Mouse (Mus musculus) v-Abl transformed pro-B cells (cell line): ENCODE data around the gene Mllt1.

ENCODE experiments used
- in situ Hi-C, 2 experiments: fragments of 400-800 bp; cut with MboI; formaldehyde crosslinking; loops; one replicate each; pipeline ENCODE4 v1.15.1; 2025; ENCODE audit not compliant: unreplicated experiment in 2 of 2

The Mllt1 gene

GRCm38 (mm10) chr17:56888050-56888449, 47.2 kb downstream of the Mllt1 start:
- in situ Hi-C loops = no loop called here

DNA sequence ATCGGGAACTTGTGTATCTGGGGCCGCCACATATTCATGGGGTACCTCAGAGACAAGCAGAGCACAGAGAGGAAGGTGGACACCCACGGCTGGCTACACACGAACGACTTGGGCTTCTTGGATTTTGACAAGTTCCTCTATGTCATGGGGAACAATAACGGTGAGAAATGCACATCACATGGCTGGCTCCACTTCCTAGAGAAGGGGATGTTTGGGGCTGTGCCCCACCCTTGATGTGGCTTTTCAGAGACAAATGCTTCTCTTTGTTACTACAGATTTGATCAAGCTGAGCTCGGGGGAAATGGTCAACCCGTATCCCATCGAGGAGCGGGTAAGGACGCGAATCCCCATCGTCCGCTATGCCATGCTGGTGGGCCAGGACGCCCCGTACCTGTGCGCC, 50.4 kb downstream of the Mllt1 start:
- in situ Hi-C loops = no loop called here

- in situ Hi-C loops = no loop called here
These were observed 50.9 kb downstream of the Mllt1 start for GRCm38 (mm10) chr17:56884331-56884730.

GRCm38 (mm10) chr17:56883612-56884011, 51.6 kb downstream of the Mllt1 start:
- in situ Hi-C loops = no loop called here

GRCm38 (mm10) chr17:56877426-56877825, 57.8 kb downstream of the Mllt1 start:
- in situ Hi-C loops = no loop called here

DNA sequence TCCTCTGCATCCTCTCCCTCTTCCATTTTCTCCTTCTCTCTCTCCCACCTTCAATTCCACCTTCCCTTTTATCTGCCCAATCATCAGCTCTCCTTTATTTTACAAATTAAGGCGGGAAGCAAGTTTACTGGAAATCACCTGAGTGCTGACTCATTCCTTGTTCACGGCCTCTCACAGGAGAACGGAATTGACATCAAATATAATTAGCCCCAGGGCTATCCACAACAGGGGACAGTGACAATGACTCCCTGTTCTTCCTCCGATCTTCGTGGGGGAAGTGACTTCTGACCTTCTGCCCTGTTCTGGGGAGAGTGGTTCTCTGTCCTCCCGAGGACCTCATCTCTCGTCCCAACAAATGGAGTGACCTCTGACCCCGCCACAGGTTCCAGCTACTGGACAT, 58.2 kb downstream of the Mllt1 start:
- in situ Hi-C loops = no loop called here

DNA sequence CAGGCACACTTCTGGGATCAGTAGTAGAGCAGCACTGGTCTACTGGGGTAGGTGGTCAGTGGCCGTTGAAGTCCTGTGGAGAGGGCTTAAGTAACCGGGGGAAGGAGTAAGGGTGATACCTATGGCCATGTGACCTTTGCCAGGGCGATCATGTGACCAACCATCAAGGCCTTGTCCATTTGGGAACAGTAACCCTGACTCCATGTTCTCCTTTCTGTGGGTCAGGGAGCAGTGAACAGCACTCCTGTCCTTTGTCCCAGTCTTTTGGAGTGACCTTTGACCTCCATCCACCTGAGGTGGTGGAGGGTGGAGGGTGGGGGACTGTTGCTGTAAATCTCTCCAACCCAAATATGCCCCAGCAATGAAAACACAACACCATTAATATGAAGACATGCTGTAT, 58.8 kb downstream of the Mllt1 start:
- in situ Hi-C loops = no loop called here

- in situ Hi-C loops = no loop called here
These were observed 60.1 kb downstream of the Mllt1 start, which contains the start of gene 1700061G19Rik for GRCm38 (mm10) chr17:56874936-56875651. TSS of gene 1700061G19Rik (plus strand) at chr17:56875477.

DNA sequence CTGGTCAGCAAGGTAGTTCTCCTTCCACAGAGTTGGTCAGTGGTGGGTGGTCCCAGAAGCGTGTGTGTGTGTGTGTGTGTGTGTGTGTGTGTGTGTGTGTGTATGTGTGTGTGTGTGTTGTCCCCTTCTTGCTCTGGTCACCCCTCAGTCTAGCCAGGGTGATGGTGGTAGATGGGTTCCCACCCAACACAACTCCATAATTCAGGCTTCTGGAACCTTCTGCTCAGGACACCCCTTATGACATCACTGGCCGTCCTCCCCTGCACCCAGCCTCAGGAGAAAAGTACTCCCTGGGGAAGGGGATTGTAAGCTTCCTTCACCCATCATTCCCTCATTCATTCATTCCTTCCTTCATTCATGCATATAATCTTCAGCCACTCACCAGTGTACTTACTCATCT, 61.0 kb downstream of the Mllt1 start, which contains the start of gene Acsbg2:
Gene Acsbg2, minus strand, starts transcription at position 211 of the 400 bp plus-strand sequence.
- in situ Hi-C loops = no loop called here

- in situ Hi-C loops = no loop called here
These were observed 62.7 kb downstream of the Mllt1 start for GRCm38 (mm10) chr17:56872512-56872911.

DNA sequence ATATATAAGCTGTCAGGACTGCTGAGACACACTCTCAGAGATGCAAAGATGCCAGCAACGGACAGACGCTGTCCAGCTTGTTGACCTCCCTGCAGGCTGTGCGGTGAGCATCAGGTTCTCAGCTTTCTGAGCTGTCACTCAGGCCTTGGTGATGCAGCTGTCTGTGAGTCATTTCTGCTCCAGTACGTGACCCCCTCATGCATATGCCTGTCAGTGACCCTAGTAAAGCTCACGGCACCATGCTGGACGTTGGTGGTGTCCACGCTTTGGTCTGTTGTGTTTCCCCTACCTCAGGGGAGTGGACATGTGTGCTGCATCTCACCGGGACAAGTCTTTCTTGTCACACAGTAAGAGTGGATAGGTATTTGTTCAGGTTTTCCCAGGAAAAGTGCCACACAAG, 63.4 kb downstream of the Mllt1 start:
- in situ Hi-C loops = no loop called here

GRCm38 (mm10) chr17:56870287-56870953, 64.8 kb downstream of the Mllt1 start:
- in situ Hi-C loops = no loop called here

DNA sequence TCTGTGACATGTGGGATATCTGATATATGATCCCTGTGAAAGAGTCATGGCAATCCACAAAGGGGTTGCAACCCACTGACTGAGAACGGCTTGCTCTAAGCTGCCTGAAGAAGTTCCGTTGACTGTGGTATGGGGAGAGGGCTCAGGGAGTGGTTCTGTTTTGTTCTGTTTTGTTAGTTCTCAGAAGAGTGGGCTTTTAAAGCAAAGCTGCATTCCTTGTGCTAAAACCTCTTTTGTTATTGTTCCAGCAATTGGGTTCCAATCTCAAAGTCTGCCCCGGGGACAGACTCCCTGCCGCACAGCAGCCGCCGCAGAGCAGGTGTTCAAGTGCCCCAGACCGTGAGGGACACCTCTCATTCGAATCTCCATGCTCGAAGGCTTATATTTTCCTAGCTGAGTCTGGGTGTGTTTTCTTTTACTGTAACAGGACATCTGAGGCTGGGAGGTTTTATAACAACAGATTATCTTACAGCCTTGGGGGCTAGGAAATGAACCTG, 65.7 kb downstream of the Mllt1 start:
- in situ Hi-C loops = no loop called here

DNA sequence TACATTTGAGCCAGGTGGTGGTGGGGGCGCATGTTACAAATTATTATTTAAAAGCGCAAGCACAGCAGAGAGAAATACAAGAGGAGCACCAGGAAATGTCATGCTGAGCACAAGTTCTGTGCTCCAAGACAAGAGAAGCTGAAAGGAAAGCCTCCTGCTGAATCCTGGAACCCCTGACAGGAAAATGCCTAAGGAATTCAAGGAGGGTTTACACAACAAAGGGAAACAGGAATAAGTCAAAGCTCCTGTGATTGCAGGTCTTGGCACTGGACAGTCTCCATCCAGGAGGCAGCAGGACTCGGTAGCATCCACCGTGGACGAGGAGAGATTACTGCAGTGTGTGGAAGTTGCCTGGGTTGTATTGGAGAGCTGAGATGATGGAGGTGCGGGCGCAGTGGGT, 69.1 kb downstream of the Mllt1 start:
- in situ Hi-C loops = no loop called here

DNA sequence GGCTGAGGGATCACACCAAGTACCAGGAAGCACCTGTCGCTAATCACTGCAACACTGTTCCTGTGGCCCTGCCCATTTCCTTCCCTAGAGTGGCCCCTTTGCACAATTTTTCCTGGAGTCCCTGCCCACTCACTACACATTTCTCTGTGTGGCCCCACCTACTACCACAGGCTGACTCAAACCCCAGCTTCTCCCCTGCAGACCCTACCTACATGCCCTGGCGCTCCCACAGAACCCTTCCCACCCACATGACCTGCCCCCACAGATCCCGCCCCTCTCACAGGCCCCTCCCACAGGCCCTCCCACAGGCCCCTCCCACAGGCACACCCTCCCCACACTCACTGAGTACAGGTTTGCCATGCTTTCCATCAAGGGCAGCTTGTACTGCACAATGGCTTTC, 74.0 kb downstream of the Mllt1 start:
- in situ Hi-C loops = no loop called here

GRCm38 (mm10) chr17:56858922-56859321, 76.3 kb downstream of the Mllt1 start:
- in situ Hi-C loops = loop anchor here (5.0 kb wide), 1 partner anchor 52 kb away; no protein-coding TSS in a partner anchor

- in situ Hi-C loops = loop anchor here (5.0 kb wide), 1 partner anchor 51 kb away; no protein-coding TSS in a partner anchor
These were observed 77.0 kb downstream of the Mllt1 start for GRCm38 (mm10) chr17:56858216-56858615.

DNA sequence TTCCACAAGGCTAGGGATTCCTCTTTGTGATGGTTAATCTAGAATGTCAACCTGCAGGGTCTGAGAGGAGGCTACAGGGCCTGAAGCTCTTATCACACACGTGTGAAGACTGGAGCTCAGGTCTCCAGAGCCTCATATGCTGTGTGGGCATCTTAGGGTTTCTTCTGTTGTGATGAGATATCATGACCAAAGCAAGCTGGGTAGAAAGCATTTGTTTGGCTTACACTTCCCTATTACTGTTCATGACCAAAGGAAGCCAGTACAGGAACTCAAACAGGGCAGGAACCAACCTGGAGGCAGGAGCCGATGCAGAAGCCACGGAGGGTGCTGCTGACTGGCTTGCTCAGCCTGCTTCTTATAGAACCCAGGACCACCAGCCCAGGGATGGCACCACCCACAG, 79.8 kb downstream of the Mllt1 start:
- in situ Hi-C loops = loop anchor here (5.0 kb wide), 1 partner anchor 48 kb away; no protein-coding TSS in a partner anchor

DNA sequence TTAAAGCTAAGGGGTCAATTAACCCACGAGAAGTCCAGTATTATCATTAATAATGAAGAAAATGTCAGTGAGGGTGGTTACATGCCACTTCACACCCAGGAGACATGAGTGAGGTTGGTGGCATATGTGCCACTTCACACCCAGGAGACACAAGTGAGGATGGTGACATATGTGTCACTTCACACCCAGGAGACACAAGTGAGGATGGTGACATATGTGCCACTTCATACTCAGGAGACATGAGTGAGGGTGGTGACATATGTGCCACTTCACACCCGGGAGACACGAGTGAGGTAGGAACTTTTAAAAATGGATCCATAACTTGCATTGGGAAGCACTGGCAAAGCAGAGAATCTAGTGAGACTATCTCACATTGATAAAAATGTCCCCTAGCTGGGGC, 84.0 kb downstream of the Mllt1 start:
- in situ Hi-C loops = no loop called here

DNA sequence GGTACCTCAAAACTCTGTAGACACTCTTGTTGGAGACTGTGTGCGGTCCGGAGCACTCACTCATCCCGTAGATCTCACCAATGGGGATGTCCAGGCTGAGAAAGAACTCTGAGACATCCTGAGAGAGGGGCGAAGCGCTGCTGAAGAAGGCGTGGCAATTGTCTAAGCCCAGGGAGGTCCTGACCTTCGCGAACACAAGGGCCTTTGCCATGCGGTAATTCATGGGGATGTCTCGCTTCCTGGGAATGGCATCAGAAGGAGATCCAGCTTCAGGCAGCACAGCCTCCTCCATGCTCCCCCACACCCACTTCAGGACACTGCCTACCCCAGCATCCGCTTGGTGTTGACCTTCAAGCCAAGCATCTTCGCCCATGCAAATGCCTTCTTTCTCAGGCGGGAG, 85.5 kb downstream of the Mllt1 start:
- in situ Hi-C loops = no loop called here

- in situ Hi-C loops = no loop called here
These were observed 86.4 kb downstream of the Mllt1 start for GRCm38 (mm10) chr17:56848785-56849184.

DNA sequence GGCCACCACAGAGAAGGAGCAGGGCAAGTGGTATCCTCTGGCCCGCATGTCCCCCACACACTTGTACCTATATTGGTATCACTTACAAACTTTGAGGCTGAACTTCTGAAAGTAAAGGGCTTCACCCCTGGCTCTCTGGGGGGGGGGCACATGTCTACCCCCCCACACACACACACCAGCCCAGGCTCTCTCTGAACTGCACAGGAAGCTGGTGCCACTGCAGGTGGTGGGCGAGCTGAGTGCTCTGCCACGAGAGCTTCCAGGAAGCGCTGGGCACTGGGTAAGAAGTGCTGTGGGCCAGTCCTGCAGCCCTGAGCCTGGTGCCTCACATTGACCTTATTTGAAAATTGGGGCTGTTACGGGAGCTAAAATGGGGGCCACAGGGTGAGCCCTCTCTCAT, 91.5 kb downstream of the Mllt1 start:
- in situ Hi-C loops = no loop called here
